Mouse (Mus musculus): ENCODE results near the gene Gba2.

The Gba2 gene

GRCm38 (mm10) chr4:43581381-43581780, 2.7 kb upstream of the Gba2 start:
- in situ Hi-C loops (cut with MboI, MseI): no loop called here

GRCm38 (mm10) chr4:43580721-43581120, 2.0 kb upstream of the Gba2 start:
- in situ Hi-C loops (cut with MboI, MseI): no loop called here

GRCm38 (mm10) chr4:43579731-43580130, 1.1 kb upstream of the Gba2 start:
- in situ Hi-C loops (cut with MboI, MseI): loop anchor here (5.0 kb wide), 1 partner anchor 78 kb away; the partner anchor contains the start of gene Hint2

GRCm38 (mm10) chr4:43579256-43579655, 583 bp upstream of the Gba2 start:
- in situ Hi-C loops (cut with MboI, MseI): loop anchor here (5.0 kb wide), 1 partner anchor 78 kb away; the partner anchor contains the start of gene Hint2

GRCm38 (mm10) chr4:43577237-43577881, 1.3 kb downstream of the Gba2 start:
- in situ Hi-C loops (cut with MboI, MseI): loop anchor here (5.0 kb wide), 1 partner anchor 80 kb away; the partner anchor contains the start of gene Hint2

- in situ Hi-C loops (cut with MboI, MseI): loop anchor here (5.0 kb wide), 1 partner anchor 82 kb away; the partner anchor contains the start of gene Hint2
These were observed 3.3 kb downstream of the Gba2 start for GRCm38 (mm10) chr4:43575356-43575755.

- in situ Hi-C loops (cut with MboI, MseI): no loop called here
These were observed 5.1 kb downstream of the Gba2 start for GRCm38 (mm10) chr4:43573561-43573960.

- in situ Hi-C loops (cut with MboI, MseI): no loop called here
These were observed 7.2 kb downstream of the Gba2 start for GRCm38 (mm10) chr4:43571395-43572045.

- in situ Hi-C loops (cut with MboI, MseI): loop anchor here (5.0 kb wide), 1 partner anchor 50 kb away; no protein-coding TSS in a partner anchor
These were observed 11.5 kb downstream of the Gba2 start for GRCm38 (mm10) chr4:43567140-43567539.

GRCm38 (mm10) chr4:43564231-43564630, 14.4 kb downstream of the Gba2 start:
- in situ Hi-C loops (cut with MboI, MseI): loop anchor here (5.0 kb wide), 1 partner anchor 537 kb away; the partner anchor contains the start of gene Pigo

GRCm38 (mm10) chr4:43563601-43563875, 15.1 kb downstream of the Gba2 start:
- in situ Hi-C loops (cut with MboI, MseI): loop anchor here (5.0 kb wide), 1 partner anchor 536 kb away; the partner anchor contains the start of gene Pigo

- in situ Hi-C loops (cut with MboI, MseI): loop anchor here (5.0 kb wide), 1 partner anchor 536 kb away; the partner anchor contains the start of gene Pigo
These were observed 15.7 kb downstream of the Gba2 start for GRCm38 (mm10) chr4:43562769-43563600.

GRCm38 (mm10) chr4:43561997-43562768, 16.5 kb downstream of the Gba2 start, which contains the start of the genes Creb3 and Tln1:
Creb3 (plus strand) TSS chr4:43562332.
Tln1 (minus strand) TSS chr4:43562691.
- in situ Hi-C loops (cut with MboI, MseI): loop anchor here (5.0 kb wide), 1 partner anchor 535 kb away; the partner anchor contains the start of gene Pigo

- in situ Hi-C loops (cut with MboI, MseI): loop anchor here (5.0 kb wide), 1 partner anchor 534 kb away; the partner anchor contains the start of gene Pigo
These were observed 17.2 kb downstream of the Gba2 start for GRCm38 (mm10) chr4:43561436-43561996.

GRCm38 (mm10) chr4:43560976-43561375, 17.7 kb downstream of the Gba2 start:
- in situ Hi-C loops (cut with MboI, MseI): loop anchor here (5.0 kb wide), 1 partner anchor 534 kb away; the partner anchor contains the start of gene Pigo

- in situ Hi-C loops (cut with MboI, MseI): loop anchor here (5.0 kb wide), 1 partner anchor 533 kb away; the partner anchor contains the start of gene Pigo
These were observed 18.4 kb downstream of the Gba2 start for GRCm38 (mm10) chr4:43560243-43560611.

- in situ Hi-C loops (cut with MboI, MseI): loop anchor here (5.0 kb wide), 1 partner anchor 532 kb away; the partner anchor contains the start of gene Pigo
These were observed 19.0 kb downstream of the Gba2 start for GRCm38 (mm10) chr4:43559519-43560242.

GRCm38 (mm10) chr4:43558631-43559356, 19.9 kb downstream of the Gba2 start:
- in situ Hi-C loops (cut with MboI, MseI): no loop called here

- in situ Hi-C loops (cut with MboI, MseI): no loop called here
These were observed 20.5 kb downstream of the Gba2 start for GRCm38 (mm10) chr4:43558028-43558630.

All from regulatory T cell (primary cell).